21 mouse cellular contexts compared by ENCODE assay signal in genomic region chr17:3423416-3423815, GRCm38 (mm10).
DNase-seq lines count a peak whose midpoint lies in the region; ATAC-seq lines count a peak whose summit lies in the region.
"Had no signal": no experiment of that assay in that cellular context is flagged by ENCODE, and none has a peak within 500 bp of the region (broad histone marks: within the 10 kb centered on the region; RNA-seq: fewer than 3 reads in every experiment).

No protein-coding gene starts in this region.

- peak; percentile 19 to 77 for DNase-seq in adrenal gland, adult (ENCODE audit: inconsistent age in 2 of 2, low spot score in 1 of 2)
- DNase-seq in adrenal gland, postnatal 4 days (ENCODE audit: low spot score in 2 of 2): no peak
- peak; percentile 46 for DNase-seq in kidney, postnatal 10 days
- DNase-seq in Muller cell, postnatal 12 days (ENCODE audit: inconsistent ontology term): peak; percentile 44
- peak; percentile 49 for DNase-seq in adrenal gland, postnatal 25 days
- DNase-seq in lung, postnatal 25 days (ENCODE audit: low spot score): no peak
- no peak for DNase-seq in right cerebral cortex, postnatal 36 days (ENCODE audit: low spot score in 2 of 2)
- DNase-seq: cerebellum, adult 18-20 months; cerebellum, postnatal 25 days; embryo, embryonic 11 days; gastrocnemius, postnatal 10 days; heart, adult 18-20 months; liver, postnatal 0 days; lung, postnatal 14 days; retina, postnatal 1 day; right cerebral cortex, postnatal 4 days; thymus, adult 2 months had no signal

- H3K4me2 ChIP-seq in kidney, embryonic 14.5 days (replicated peaks; ENCODE audit: low read depth, low read length): no peak overlapping the region

- H3K27ac ChIP-seq in kidney, embryonic 14.5 days (ENCODE audit: low read depth, low read length): no peak overlapping the region

- H3K9me3 ChIP-seq in kidney, embryonic 14.5 days (ENCODE audit: control insufficient read depth, low read length): no peaks in the 10 kb centered on the region

- WGBS in kidney, embryonic 14.5 days: 59% methylated on average over 2 of the region's 2 CpGs

- no peaks in the 10 kb centered on the region for H3K36me3 ChIP-seq in kidney, embryonic 14.5 days (ENCODE audit: control insufficient read depth, insufficient read depth, low read length)

- H3K27me3 ChIP-seq in kidney, embryonic 14.5 days (ENCODE audit: control insufficient read depth, insufficient read depth, low read length): no peaks in the 10 kb centered on the region

- H3K4me1 ChIP-seq in kidney, embryonic 14.5 days (ENCODE audit: control insufficient read depth, insufficient read depth, low read length): no peaks in the 10 kb centered on the region

- no peak overlapping the region for H3K9ac ChIP-seq in kidney, embryonic 14.5 days (ENCODE audit: low read depth, low read length)
- H3K9ac ChIP-seq: liver, postnatal 0 days had no signal

- no peak for ATAC-seq in kidney, embryonic 14.5 days (ENCODE audit: low FRiP score, low TSS enrichment)
- ATAC-seq: CD4-positive, CD25-positive, alpha-beta regulatory T cell, adult 4 months; hindbrain, embryonic 16.5 days; intestine, embryonic 16.5 days; liver, postnatal 0 days had no signal

- no peak overlapping the region for H3K4me3 ChIP-seq in kidney, embryonic 14.5 days (ENCODE audit: low read length)

Comparison
In these comparisons a context has a peak if more than half of its experiments do, and no peak if none do; other contexts are left out.
1. DNase-seq: peak in adrenal gland, adult (2 of 2), kidney, postnatal 10 days (single experiment), Muller cell, postnatal 12 days (single experiment) and adrenal gland, postnatal 25 days (single experiment); none in adrenal gland, postnatal 4 days (0 of 2), lung, postnatal 25 days (single experiment) and right cerebral cortex, postnatal 36 days (0 of 2).